Mouse (Mus musculus): ENCODE measurements around the gene Vti1a. TPM values are rescaled to one million over a fixed set of nuclear protein-coding genes. Genes with fewer than 3 reads are reported as not detected.

Gene Vti1a
- total RNA-seq, 1 experiment from 2014 or later = 49.9 TPM

DNA sequence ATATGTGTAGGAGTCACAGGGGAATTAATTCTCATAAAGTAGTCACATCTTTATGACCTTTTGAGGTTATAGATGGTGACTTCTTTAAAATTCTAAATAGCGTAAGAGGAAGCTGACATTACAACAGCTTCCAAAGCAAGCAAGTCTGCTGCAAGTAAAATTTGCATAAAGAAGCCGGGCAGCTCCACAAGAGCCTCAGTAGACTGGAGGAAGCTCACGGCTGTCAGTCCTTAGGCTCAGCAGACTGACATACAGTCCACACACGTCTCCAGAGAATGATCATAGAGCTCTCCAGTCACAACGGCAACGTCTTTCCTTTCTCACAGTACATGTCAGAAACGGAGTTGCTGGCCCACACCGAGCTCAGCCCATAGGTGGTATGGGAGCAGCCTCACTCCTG lies 4.2 kb upstream of the Vti1a start:
- ATAC-seq (replicated peaks; ENCODE audit: low read depth, poor library complexity, severe bottlenecking) = no peak

DNA sequence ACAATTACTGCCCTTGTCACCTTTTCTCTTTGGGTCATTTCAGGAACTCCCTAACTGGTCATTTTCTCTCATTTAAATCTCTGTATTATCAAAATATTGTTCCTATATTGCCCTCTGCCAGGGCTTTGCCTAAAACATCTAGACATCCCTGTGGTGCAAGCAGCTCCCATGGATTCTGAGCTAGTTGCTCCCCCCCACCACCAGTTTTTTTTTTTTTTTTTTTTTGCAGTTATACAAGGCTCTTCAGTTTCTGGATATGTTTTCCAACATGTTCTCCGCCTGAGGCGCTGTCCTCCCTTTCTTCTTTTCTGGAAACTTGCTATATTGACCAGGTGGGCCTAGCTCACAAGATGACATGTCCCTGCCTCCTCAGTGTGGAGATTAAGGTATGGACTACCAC lies 2.4 kb upstream of the Vti1a start:
- no peak for ATAC-seq (replicated peaks; ENCODE audit: low read depth, poor library complexity, severe bottlenecking)

DNA sequence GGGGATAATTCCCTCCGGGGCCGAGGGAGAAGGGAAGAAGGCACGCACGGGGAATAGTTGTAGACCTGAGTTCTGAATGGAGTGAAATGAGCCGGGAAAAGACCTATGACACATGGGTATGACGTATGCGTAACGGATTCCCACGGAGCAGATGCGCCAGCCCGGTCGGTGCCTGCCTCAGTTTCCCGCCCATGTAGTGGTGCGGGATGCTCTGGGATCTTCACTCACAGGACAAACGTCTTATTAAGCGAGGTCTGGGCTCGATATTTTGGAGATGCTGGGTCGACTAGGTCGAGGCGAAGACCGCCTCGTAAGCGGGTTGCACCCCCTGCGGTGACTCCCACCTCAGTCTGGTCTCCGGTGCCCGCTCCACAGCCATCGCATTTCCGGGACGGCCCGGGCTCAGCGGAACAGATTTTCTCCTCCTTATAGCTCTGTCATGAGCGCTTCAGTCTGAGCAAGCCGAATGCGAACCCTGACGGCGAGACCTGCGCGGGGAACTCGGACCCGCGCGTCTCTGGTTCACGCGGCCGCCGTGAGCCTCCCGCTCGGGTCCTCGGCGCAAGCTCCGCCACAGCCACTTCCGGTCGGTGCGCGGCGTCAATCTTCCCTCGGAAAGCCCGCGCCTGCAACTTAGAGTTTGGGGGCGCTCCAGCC lies 515 bp upstream of the Vti1a start, which contains the start of gene Zdhhc6:
Gene Zdhhc6 (minus strand): TSS at position 581 of the 657 bp plus-strand sequence.
- ATAC-seq (replicated peaks; ENCODE audit: low read depth, poor library complexity, severe bottlenecking) = peak; percentile 82

DNA sequence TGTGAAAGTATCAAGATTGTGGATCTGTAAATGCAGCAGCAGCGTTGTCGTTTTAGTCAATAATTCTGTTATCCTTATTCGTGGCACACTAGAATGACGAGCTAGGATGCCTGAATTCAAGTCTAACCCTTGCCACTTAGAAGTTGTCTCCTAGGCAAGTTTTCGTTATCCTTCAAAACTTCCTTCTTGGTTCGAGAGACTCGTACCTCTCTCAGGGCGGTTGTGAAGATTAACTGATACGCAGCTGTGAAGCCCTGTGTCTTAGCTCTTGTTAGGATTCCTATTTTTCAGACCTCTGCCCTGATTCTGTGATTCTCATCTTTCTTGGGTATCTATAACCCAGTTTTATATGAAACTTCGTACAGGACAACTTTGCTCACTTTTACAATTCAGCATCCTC lies 806 bp downstream of the Vti1a start:
- no peak for ATAC-seq (replicated peaks; ENCODE audit: low read depth, poor library complexity, severe bottlenecking)

DNA sequence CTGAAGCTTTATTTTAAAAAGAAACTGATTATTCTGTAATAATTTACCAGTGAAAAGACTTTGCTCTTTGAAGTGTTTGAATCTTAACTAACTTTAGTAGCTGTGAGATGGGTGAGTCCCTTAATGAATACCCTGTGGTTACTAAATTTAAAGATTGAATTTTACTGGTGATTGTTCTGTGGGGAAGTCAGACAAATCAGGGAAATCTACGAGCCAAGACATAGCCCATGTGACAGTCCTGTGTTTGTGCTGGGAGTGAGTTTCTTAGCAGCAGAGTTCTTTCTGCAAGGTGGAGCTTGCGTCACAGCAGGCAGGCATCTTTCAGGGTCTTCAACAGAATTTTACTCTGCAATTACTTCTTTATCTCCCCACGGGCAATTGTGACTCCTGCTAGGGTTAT lies 2.9 kb downstream of the Vti1a start:
- no peak for ATAC-seq (replicated peaks; ENCODE audit: low read depth, poor library complexity, severe bottlenecking)

DNA sequence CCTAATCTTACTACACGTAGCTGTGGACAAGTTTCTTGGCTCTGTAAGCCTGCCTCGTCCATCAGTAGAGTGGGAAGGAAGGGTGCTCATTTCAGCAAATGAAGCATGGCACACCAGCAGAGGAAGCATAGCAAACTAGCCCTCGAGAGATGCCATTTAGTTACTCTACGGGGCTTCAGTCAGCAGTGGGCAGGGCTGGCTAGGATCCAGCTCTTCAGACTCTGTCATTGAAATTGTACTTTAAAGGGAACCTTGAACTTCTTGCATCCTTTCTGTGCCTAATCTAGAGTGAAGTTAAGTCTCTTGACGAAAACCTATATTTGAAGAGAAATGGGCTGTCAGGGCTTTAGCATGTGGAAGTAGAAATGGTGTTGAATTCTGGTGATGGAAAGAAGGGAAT lies 3.4 kb downstream of the Vti1a start:
- ATAC-seq (replicated peaks; ENCODE audit: low read depth, poor library complexity, severe bottlenecking) = no peak

DNA sequence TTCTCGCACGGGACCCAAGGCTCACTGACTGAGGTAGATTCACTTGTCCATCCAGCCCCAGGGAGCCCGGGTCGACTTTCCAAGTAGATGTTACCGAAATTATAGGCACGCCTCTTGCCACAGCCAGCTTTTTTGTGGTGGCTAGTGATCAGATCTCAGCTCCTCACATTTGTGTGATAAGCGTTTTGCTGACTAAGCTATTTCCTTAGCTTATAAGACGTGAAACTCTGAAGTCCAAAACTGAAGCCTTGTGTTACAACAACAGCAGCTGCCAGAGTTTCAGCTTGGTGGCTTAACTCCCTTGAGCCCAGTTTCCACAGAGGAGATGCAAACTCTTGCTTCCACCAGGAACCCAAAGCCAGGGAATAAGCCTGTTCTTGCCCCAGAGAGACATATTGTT lies 6.5 kb downstream of the Vti1a start:
- ATAC-seq (replicated peaks; ENCODE audit: low read depth, poor library complexity, severe bottlenecking) = no peak

DNA sequence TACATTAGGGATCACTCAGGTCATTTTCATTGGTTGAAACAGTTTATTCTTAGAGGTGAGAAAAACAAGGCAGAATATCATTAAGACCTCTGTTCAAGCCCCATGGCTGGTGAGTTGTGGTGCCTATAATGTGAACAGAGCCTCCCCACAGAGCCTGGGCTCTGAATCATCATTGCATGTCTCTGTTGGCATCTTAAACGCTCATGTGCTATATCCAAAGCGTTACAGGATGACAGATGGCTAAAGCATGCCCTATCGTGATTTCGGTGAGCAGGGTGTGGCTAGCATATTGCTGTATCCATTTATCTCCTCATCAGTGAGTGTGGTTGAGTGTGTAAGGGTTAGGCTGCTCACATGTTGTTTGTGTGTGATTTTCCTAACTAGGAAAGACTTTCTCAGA lies 11.4 kb downstream of the Vti1a start:
- no peak for ATAC-seq (replicated peaks; ENCODE audit: low read depth, poor library complexity, severe bottlenecking)

DNA sequence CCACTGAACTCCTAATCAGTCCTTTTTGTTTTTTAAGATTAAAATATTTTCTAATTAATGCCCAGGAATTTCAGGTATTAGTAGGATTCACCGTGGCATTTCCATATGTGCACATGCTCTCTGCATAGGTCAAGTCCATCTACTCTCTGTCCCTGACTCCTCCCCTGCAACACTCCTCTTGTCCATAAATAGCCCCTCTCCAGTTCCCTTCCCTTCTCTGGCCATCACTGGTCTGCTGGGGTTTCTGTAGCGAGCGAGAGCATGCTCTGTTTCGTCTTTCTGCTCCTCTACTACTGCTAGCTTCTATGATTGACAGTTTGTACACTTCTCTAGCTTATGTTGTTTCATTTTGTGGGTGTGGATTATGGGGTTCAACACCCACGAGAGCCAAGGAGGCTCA lies 15.7 kb downstream of the Vti1a start:
- no peak for ATAC-seq (replicated peaks; ENCODE audit: low read depth, poor library complexity, severe bottlenecking)

DNA sequence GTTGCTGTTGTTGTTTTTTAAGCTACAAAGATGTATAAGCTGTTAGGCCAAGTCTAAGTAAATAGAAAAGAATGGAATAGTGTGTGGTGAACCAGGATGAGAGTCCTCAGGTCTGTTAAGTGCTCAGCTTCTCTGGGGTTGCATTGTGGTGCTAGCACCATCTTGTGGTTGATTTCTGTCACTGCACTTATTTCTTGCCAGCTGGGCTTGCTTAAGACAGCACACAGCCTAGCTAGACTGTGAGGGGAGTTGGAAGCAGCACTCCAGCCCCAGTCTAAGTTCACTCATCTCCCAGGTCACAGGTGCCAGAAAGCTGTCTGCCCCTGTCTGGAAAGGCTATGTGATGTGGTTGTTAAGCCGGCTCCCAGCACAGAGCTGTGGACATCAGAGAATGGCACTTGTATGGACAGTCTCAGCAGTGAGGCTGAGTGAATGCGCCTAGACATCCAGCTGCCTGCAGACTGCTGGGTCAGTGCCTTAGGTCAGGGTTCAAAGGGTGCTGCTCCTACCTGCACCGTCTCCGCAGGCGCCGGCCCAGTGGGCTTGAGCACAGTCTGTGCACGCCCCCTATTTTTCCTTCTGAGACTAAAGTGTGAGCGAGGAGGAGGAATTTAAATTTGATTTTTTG lies 16.7 kb downstream of the Vti1a start:
- ATAC-seq (replicated peaks; ENCODE audit: low read depth, poor library complexity, severe bottlenecking) = peak; percentile 94

DNA sequence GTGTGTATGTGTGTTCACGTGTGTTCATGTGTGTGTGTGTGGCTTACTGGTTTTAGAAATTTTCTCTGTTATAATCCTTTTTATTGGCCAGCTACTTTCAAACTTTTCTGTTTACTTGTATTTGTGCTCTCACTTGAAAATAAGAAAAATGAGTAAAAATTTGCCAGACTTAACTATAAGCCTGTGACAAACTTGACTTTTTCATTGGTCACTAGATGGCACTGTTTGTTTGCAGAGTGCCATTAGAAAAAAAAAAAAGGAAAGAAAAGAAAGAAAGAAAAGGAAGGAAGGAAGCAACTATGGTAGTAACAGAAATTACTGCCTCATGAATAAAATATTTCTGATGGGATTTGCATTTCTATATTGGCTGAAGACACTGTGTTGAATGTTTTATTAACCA lies 19.8 kb downstream of the Vti1a start:
- ATAC-seq (replicated peaks; ENCODE audit: low read depth, poor library complexity, severe bottlenecking) = no peak

DNA sequence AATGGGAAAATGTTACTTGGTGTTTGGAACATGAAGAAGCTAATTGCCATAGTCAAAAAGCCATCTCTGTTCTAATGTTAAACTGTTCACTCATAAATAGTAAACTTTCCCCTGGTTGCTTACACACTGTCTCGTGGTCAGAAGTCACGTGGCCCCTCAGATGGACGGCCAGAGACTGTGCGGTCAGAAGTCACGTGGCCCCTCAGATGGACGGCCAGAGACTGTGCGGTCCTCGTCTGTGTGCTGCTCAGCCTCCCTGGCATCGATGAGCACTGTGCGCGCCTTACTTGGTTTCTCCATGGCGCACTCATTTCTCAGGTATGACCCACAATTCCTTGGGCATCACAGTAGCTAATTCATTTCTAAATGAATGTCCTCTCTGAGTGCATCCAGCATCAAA lies 20.3 kb downstream of the Vti1a start:
- no peak for ATAC-seq (replicated peaks; ENCODE audit: low read depth, poor library complexity, severe bottlenecking)

DNA sequence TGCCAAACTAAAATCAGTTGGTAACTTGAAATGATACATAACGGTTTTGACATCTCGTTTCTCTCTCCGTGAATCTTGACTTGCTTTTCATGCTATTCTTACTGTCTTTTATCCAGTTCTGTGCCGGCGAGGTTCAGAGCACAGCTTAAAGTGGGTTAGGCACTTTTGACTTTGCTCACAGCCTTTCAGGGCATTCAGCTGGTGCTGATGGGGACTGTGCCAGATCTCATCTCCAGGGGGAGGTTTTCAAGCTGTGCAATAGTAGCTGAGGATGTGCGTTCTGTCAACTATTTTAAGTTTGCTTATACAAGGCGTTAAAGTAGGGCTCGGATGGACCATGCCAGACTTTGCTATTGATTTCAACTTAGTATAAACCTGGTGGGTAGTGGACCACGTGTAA lies 21.0 kb downstream of the Vti1a start:
- ATAC-seq (replicated peaks; ENCODE audit: low read depth, poor library complexity, severe bottlenecking) = no peak

DNA sequence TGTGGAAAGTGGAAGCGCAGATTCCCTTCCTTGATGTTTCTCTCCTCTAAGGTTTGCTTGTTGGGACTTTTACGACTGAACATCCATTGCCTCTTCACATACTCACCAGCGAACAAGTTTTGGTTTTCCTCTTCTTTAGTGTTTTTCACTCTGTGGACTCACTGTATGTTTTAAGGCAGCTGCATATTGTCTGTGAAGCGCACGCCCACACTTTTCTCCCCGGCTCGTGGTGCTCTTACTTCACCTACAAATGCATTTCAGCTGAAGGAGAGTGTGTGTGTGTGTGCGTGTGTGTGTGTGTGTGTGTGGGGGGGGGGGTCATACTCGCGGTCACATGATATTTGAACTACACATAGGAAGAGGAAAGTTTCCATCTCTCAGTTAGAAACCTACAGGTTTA lies 21.6 kb downstream of the Vti1a start:
- ATAC-seq (replicated peaks; ENCODE audit: low read depth, poor library complexity, severe bottlenecking) = no peak

DNA sequence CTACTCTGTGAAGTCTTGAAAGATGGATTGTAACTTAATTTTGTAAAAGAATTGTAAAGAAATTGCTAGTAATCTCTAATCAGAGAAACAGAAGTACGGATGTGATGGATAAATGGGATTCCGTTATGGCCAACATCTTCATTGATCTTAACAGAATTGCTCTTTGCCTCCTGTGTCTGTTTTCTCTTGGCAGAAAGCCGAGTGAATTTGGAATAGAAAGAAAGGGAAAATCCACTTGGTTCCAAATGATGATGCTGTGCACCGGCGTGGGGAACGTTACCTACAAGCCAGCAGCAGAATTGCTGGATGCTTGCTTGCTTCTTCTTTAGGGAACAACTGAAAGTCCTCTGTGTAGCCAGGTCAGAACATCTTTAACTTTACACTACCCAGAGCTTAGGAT lies 24.4 kb downstream of the Vti1a start:
- ATAC-seq (replicated peaks; ENCODE audit: low read depth, poor library complexity, severe bottlenecking) = no peak

DNA sequence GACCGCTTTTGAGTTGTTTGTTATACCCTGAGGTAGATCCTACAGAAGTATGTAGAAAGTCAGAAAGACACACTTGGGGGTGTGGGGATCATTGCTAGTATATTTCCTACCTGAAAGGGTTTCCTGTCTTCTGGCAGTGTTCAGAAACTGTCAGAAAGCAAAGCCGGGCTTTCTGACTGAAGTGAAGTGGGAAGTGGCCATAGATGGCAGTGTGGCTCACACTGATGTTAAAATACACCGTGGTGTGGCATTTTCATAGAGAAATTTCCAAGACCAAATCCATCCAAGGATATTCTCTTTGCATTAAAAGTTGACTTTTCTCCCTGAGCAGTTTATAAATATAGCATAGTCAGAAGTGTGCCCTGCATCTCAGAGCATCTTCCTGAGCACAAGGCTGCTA lies 25.3 kb downstream of the Vti1a start:
- no peak for ATAC-seq (replicated peaks; ENCODE audit: low read depth, poor library complexity, severe bottlenecking)

DNA sequence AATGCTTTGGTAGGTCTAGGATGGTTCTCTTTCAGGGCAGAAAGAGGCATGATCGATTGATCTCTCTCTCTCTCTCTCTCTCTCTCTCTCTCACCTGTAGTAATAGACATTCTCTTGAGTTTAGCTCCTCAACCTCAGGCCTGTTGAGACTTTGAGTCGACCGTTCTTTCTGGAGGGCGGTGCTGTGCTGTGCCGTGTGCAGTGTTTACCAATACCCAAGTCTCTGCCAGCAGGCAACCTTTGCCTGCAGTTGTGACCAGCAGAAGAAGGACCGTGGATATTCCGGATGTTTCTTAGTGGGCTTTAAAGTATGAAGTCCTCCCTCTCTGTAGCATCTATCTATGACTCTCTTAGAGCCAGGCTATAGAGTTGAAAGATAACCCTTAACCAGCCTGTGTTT lies 26.3 kb downstream of the Vti1a start:
- ATAC-seq (replicated peaks; ENCODE audit: low read depth, poor library complexity, severe bottlenecking) = no peak

DNA sequence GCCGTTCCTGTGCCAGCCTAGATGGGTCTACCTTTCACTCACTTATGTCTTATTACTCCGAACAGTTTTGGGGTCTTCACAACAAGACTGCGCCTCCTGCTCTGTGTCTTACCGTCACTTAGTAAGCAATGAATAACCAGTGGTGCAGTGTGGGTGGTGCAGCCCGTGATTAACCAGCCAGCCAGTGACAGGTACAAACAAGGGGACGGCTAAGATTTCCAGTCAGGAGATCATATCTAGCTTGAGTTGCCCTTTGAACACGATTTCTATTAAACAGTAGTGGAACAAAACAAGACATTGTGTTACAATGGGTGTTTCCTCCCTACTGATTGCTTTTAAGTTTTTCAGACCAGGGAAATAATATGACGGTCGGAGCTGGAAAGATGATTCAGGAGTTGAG lies 27.2 kb downstream of the Vti1a start:
- no peak for ATAC-seq (replicated peaks; ENCODE audit: low read depth, poor library complexity, severe bottlenecking)

DNA sequence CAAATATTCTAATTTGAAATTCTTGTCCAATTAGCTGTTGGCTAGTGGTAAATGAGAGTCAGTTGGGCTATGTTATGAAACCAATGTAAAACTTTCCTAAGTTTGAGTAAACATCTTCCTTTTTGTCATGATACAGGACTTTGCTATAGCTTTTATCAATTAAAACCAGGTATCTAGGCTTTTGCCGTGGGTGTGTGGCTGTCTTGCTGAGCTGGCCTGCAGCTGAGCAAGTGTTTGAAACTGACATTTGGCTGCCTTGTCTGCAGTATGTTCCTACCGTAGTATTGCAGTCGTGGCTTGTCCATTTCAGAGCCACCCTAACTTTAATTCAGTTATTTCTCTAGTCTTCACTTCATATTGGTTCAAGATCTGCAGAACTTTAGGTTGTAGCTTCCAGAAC lies 32.1 kb downstream of the Vti1a start:
- ATAC-seq (replicated peaks; ENCODE audit: low read depth, poor library complexity, severe bottlenecking) = no peak

DNA sequence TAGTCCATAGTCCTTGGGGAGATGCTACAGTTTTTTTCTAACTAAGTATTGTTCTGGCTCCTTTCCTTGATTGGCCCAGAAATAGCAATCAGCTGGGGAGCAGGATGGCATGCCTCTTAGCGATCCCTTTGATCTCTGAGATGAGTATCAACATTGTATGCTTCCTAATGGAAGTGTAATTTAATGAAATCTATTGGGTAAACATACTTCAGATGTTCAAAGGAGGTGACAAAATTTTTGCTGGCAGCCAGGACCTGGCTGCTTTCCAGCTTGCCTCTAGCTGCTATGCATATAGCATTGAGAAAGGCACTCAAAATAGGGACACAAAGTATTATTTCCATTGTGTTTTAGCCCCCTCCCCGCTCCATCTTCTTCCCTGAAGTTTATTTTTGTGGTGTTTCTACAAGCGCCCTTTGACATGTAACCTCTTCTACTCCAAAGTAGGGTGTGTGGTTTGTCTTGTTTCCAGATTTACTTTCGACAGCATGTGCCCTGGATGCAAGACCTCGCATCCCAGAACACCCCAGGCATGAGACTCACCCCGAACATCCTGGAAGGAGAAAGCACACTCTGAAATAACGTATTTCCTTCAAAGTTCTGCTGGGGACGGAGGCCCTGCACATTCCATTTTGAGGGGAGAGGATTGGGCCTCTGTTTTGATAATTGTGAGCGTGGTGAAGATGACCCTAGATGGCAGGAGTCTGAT lies 34.7 kb downstream of the Vti1a start:
- no peak for ATAC-seq (replicated peaks; ENCODE audit: low read depth, poor library complexity, severe bottlenecking)

DNA sequence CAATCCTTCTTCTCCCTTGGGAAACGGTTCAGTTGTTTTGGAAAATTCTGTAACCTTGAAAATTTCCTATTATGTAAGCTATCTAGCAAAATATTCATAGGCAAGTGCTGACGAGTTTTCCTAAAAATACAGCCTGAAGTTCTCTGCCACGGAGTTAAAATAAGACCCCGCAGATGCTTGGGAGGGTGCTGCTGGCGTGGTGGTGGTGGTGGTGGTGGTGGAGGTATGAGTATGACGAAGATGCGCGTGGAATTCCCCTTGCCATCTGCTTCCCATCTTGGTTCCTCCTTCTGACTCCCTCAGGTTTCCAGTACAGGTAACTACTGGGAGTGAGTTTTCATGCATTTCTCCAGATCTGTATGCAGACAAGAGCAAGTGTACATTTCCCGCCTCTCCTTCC lies 46.5 kb downstream of the Vti1a start:
- no peak for ATAC-seq (replicated peaks; ENCODE audit: low read depth, poor library complexity, severe bottlenecking)

DNA sequence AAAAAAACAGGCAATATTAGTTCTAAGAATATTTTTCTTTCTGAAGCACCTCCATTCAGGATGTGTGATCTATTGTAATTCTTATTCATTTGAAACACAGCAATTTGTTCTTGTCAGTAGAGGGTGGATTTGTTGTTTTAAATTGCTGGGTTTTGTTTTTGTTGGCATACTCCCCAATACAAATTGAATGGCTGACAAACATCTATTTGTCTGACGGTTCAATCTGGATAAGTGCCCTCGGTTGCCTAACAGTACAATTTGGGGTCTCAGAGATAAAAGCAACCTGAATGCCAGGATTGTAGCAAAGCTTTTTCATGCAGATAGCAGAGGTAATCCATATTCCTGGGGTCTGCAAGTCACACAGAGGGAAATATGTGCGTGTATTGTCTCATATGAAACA lies 53.6 kb downstream of the Vti1a start:
- no peak for ATAC-seq (replicated peaks; ENCODE audit: low read depth, poor library complexity, severe bottlenecking)
